Mouse (Mus musculus) MEL (cell line): ENCODE measurements around the gene Cdh13. TPM values are rescaled to one million over a fixed set of nuclear protein-coding genes. Genes with fewer than 3 reads are reported as not detected.

ENCODE experiments used
- DNase-seq: peaks from one replicate; pipeline ENCODE4 v3.0.0; 2011; ENCODE audit warnings: low read depth, low spot score
- H3K27ac ChIP-seq: 2 replicates; pipeline ENCODE4 v1.5.1; 2012; ENCODE audit warnings: low read depth, mild to moderate bottlenecking, control low read depth, low read length, moderate library complexity; ENCODE audit not compliant: control insufficient read depth
- H3K27me3 ChIP-seq, 2 experiments: fragments of 150-350 bp in 1 of 2; sonication (generic) in 1 of 2; 2 replicates each; pipeline ENCODE4 v1.6.1; 2012; ENCODE audit warnings: low read length in 2 of 2, mild to moderate bottlenecking in 2 of 2, improper control_type of control experiment in 1 of 2, moderate library complexity in 1 of 2; ENCODE audit not compliant: insufficient read depth in 2 of 2, control insufficient read depth in 1 of 2
- H3K36me3 ChIP-seq, 2 experiments: 2 replicates each; pipeline ENCODE4 v1.6.1; 2012 to 2014; ENCODE audit warnings: low read length in 2 of 2, improper control_type of control experiment in 1 of 2, inconsistent platforms in 1 of 2, mild to moderate bottlenecking in 1 of 2; ENCODE audit not compliant: insufficient read depth in 2 of 2, control insufficient read depth in 1 of 2
- H3K4me1 ChIP-seq, 2 experiments: fragments of 150-350 bp in 1 of 2; sonication (generic) in 1 of 2; 2 replicates each; pipeline ENCODE4 v1.6.1; 2012; ENCODE audit warnings: low read length in 2 of 2, improper control_type of control experiment in 1 of 2, mild to moderate bottlenecking in 1 of 2; ENCODE audit not compliant: insufficient read depth in 2 of 2, control insufficient read depth in 1 of 2
- H3K4me3 ChIP-seq, 2 experiments: fragments of 150-350 bp in 1 of 2; sonication (generic) in 1 of 2; 2 replicates each; pipeline ENCODE4 v1.5.1; 2012; ENCODE audit warnings: low read depth in 2 of 2, low read length in 2 of 2, mild to moderate bottlenecking in 2 of 2, moderate library complexity in 2 of 2, control low read depth in 1 of 2, improper control_type of control experiment in 1 of 2; ENCODE audit not compliant: control insufficient read depth in 1 of 2, insufficient read depth in 1 of 2
- H3K79me2 ChIP-seq: 2 replicates; pipeline ENCODE4 v1.6.1; 2012; ENCODE audit warnings: mild to moderate bottlenecking, low read length, moderate library complexity; ENCODE audit not compliant: control insufficient read depth, poor library complexity, insufficient read depth
- H3K9ac ChIP-seq: 2 replicates; pipeline ENCODE4 v1.6.1; 2012; ENCODE audit warnings: low read depth, mild to moderate bottlenecking, control low read depth, low read length, moderate library complexity; ENCODE audit not compliant: control insufficient read depth, poor library complexity, severe bottlenecking
- H3K9me3 ChIP-seq: fragments of 150-350 bp; sonication (generic); replicated peaks from 2 replicates; pipeline ENCODE4 v1.6.1; 2012; ENCODE audit warnings: mild to moderate bottlenecking, low read length, improper control_type of control experiment, moderate library complexity; ENCODE audit not compliant: insufficient read depth
- BHLHE40 ChIP-seq: IDR thresholded peaks from 2 replicates; pipeline ENCODE4 v1.6.1; 2012; ENCODE audit warnings: low read depth, mild to moderate bottlenecking, inconsistent platforms, low read length, improper control_type of control experiment, borderline replicate concordance
- CHD2 ChIP-seq: IDR thresholded peaks from 2 replicates; pipeline ENCODE4 v1.6.1; 2011; ENCODE audit warnings: low read length, improper control_type of control experiment
- CTCF ChIP-seq, 3 experiments: IDR thresholded peaks in 2 of 3; conservative IDR thresholded peaks in 1 of 3; 2 replicates each; pipeline ENCODE4 v1.5.1; 2011 to 2012; ENCODE audit warnings: low read length in 3 of 3, low read depth in 2 of 3, mild to moderate bottlenecking in 2 of 3, improper control_type of control experiment in 1 of 3, inconsistent platforms in 1 of 3, mixed read lengths in 1 of 3, moderate library complexity in 1 of 3; ENCODE audit not compliant: control insufficient read depth in 1 of 3, insufficient read depth in 1 of 3, poor library complexity in 1 of 3, severe bottlenecking in 1 of 3
- ELF1 ChIP-seq: IDR thresholded peaks from 2 replicates; pipeline ENCODE4 v1.6.1; 2014; ENCODE audit warnings: low read depth, mild to moderate bottlenecking, inconsistent platforms, low read length, improper control_type of control experiment, moderate library complexity
- ETS1 ChIP-seq: IDR thresholded peaks from 2 replicates; pipeline ENCODE4 v1.6.1; 2012; ENCODE audit warnings: low read depth, mild to moderate bottlenecking, inconsistent platforms, low read length, improper control_type of control experiment, moderate library complexity
- GATA1 ChIP-seq: IDR thresholded peaks from 2 replicates; pipeline ENCODE4 v1.6.1; 2011; ENCODE audit warnings: low read depth, low read length, improper control_type of control experiment
- HCFC1 ChIP-seq: IDR thresholded peaks from 2 replicates; pipeline ENCODE4 v1.6.1; 2012; ENCODE audit warnings: low read depth, mild to moderate bottlenecking, inconsistent platforms, low read length, improper control_type of control experiment, moderate library complexity
- KAT2A ChIP-seq: conservative IDR thresholded peaks from 2 replicates; pipeline ENCODE4 v1.6.1; 2012; ENCODE audit warnings: low read depth, low read length, improper control_type of control experiment, inconsistent platforms
- MAX ChIP-seq: IDR thresholded peaks from 2 replicates; pipeline ENCODE4 v1.6.1; 2011; ENCODE audit warnings: low read length, improper control_type of control experiment
- MAZ ChIP-seq: IDR thresholded peaks from 2 replicates; pipeline ENCODE4 v1.6.1; 2012; ENCODE audit warnings: low read depth, mild to moderate bottlenecking, inconsistent platforms, low read length, improper control_type of control experiment
- MEF2A ChIP-seq: IDR thresholded peaks from 2 replicates; pipeline ENCODE4 v1.6.1; 2014; ENCODE audit warnings: low read depth, mild to moderate bottlenecking, inconsistent platforms, low read length, improper control_type of control experiment; ENCODE audit not compliant: poor library complexity, insufficient replicate concordance, severe bottlenecking; ENCODE audit errors: extremely low read depth
- MYB ChIP-seq: IDR thresholded peaks from 2 replicates; pipeline ENCODE4 v1.6.1; 2011; ENCODE audit warnings: mild to moderate bottlenecking, low read depth, low read length, improper control_type of control experiment
- MYC ChIP-seq: IDR thresholded peaks from 2 replicates; pipeline ENCODE4 v1.6.1; 2011; ENCODE audit warnings: low read depth, mild to moderate bottlenecking, low read length, improper control_type of control experiment, moderate library complexity
- NELFE ChIP-seq: IDR thresholded peaks from 2 replicates; pipeline ENCODE4 v1.6.1; 2011; ENCODE audit warnings: low read depth, low read length, improper control_type of control experiment
- POLR2A ChIP-seq, 2 experiments: IDR thresholded peaks; 2 replicates each; pipeline ENCODE4 v1.6.1; 2011 to 2012; ENCODE audit warnings: low read length in 2 of 2, mild to moderate bottlenecking in 2 of 2, control low read depth in 1 of 2, improper control_type of control experiment in 1 of 2, low read depth in 1 of 2, moderate library complexity in 1 of 2; ENCODE audit not compliant: control insufficient read depth in 1 of 2, insufficient read depth in 1 of 2, poor library complexity in 1 of 2
- POLR2AphosphoS2 ChIP-seq: IDR thresholded peaks from 2 replicates; pipeline ENCODE4 v1.6.1; 2011; ENCODE audit warnings: low read length, improper control_type of control experiment
- POLR2AphosphoS5 ChIP-seq: IDR thresholded peaks from 2 replicates; pipeline ENCODE4 v1.6.1; 2012; ENCODE audit warnings: low read depth, borderline replicate concordance, mild to moderate bottlenecking, inconsistent platforms, low read length, moderate library complexity, mixed read lengths
- RCOR1 ChIP-seq: IDR thresholded peaks from 2 replicates; pipeline ENCODE4 v1.6.1; 2012; ENCODE audit warnings: low read depth, mild to moderate bottlenecking, inconsistent platforms, low read length, improper control_type of control experiment
- SMC3 ChIP-seq: IDR thresholded peaks from 2 replicates; pipeline ENCODE4 v1.6.1; 2011; ENCODE audit warnings: low read depth, low read length, improper control_type of control experiment
- TBP ChIP-seq: IDR thresholded peaks from 2 replicates; pipeline ENCODE4 v1.8.0; 2011; ENCODE audit warnings: low read depth, low read length, improper control_type of control experiment
- TCF12 ChIP-seq: IDR thresholded peaks from 2 replicates; pipeline ENCODE4 v1.6.1; 2014; ENCODE audit warnings: low read depth, mild to moderate bottlenecking, inconsistent platforms, low read length, improper control_type of control experiment, moderate library complexity
- USF2 ChIP-seq, 2 experiments: IDR thresholded peaks; 2 replicates each; pipeline ENCODE4 v1.6.1; 2011 to 2012; ENCODE audit warnings: improper control_type of control experiment in 2 of 2, low read length in 2 of 2, borderline replicate concordance in 1 of 2, inconsistent platforms in 1 of 2, low read depth in 1 of 2, mild to moderate bottlenecking in 1 of 2; ENCODE audit not compliant: insufficient read depth in 1 of 2
- ZC3H11A ChIP-seq: IDR thresholded peaks from 2 replicates; pipeline ENCODE4 v1.6.1; 2012; ENCODE audit warnings: low read depth, mild to moderate bottlenecking, inconsistent platforms, low read length, improper control_type of control experiment
- ZMIZ1 ChIP-seq: IDR thresholded peaks from 2 replicates; pipeline ENCODE4 v1.6.1; 2012; ENCODE audit warnings: low read depth, mild to moderate bottlenecking, inconsistent platforms, low read length, improper control_type of control experiment, moderate library complexity
- ZNF384 ChIP-seq: IDR thresholded peaks from 2 replicates; pipeline ENCODE4 v1.6.1; 2012; ENCODE audit warnings: low read depth, mild to moderate bottlenecking, inconsistent platforms, low read length, improper control_type of control experiment
- polyA plus RNA-seq, 2 experiments: library from polyadenylated mRNA; stranded (reverse) in 1 of 2; unstranded in 1 of 2; fragments of >175 nt in 1 of 2; fragments of >200 nt in 1 of 2; gene quantifications; 2 replicates each; pipeline versions ENCODE4 v1.2.1 to v1.2.4; 2012; ENCODE audit warnings: low replicate concordance in 2 of 2, low read depth in 1 of 2; ENCODE audit not compliant: insufficient read length in 2 of 2, insufficient read depth in 1 of 2, missing spikeins in 1 of 2
- total RNA-seq: library from RNA; depleted of rRNA; stranded (reverse); fragments of 300-350 nt; gene quantifications from 2 replicates; pipeline ENCODE4 v1.2.3, GENCODE M21; 2012

Cdh13 gene
- total and polyA plus RNA-seq, 3 experiments = not detected

DNA sequence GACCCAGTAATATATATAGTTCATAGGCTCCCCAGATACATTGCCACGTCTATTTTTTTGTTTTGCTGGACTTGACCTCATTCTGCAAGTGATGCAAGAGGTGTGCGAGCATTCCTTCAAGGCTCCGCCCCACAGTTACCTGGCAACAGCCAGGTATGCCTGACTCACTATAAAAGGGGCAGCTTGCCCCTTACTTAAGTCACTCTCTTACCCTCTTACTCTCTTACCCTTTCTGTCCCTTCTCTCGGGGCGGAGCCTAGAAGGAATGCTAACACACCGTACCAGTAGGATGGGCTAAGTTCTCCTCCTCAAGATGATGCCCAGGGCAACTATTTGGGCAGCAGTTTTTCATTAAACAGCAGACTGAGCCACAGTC, 30.6 kb downstream of the Cdh13 start:
- H3K4me1 ChIP-seq = no peaks in the 10 kb centered on the region
- no peaks in the 10 kb centered on the region for H3K27me3 ChIP-seq
- H3K9ac ChIP-seq = no peak overlapping the region
- no peaks in the 10 kb centered on the region for H3K36me3 ChIP-seq
- H3K27ac ChIP-seq = no peak overlapping the region
- H3K4me3 ChIP-seq = no peak overlapping the region
- no peaks in the 10 kb centered on the region for H3K79me2 ChIP-seq
- no peak for TF ChIP-seq CHD2
- no peak for TF ChIP-seq CTCF (IDR thresholded peaks at IDR 0.05 in 2 of 3, conservative IDR thresholded peaks at IDR 0.05 in 1 of 3; ENCODE audit: control insufficient read depth in 1 of 3, insufficient read depth in 1 of 3, low read depth in 2 of 3, low read length in 3 of 3, poor library complexity in 1 of 3, severe bottlenecking in 1 of 3)
- no peak for TF ChIP-seq MYB
- no peak for TF ChIP-seq MYC
- TF ChIP-seq ZNF384 = no peak
- TF ChIP-seq ZMIZ1 = no peak
- no peak for TF ChIP-seq POLR2AphosphoS5
- no peak for TF ChIP-seq TBP
- no peak for TF ChIP-seq MAZ
- no peak for TF ChIP-seq RCOR1
- no peak for TF ChIP-seq ZC3H11A
- TF ChIP-seq ETS1 = no peak
- TF ChIP-seq POLR2A (IDR thresholded peaks at IDR 0.05; ENCODE audit: control insufficient read depth in 1 of 2, insufficient read depth in 1 of 2, low read depth in 1 of 2, low read length in 2 of 2, poor library complexity in 1 of 2) = no peak
- no peak for TF ChIP-seq SMC3
- TF ChIP-seq POLR2AphosphoS2 = no peak
- no peak for TF ChIP-seq GATA1
- no peak for TF ChIP-seq MAX
- TF ChIP-seq ELF1 = no peak
- no peak for TF ChIP-seq HCFC1
- DNase-seq = no peak
- no peaks in the 10 kb centered on the region for H3K9me3 ChIP-seq

DNA sequence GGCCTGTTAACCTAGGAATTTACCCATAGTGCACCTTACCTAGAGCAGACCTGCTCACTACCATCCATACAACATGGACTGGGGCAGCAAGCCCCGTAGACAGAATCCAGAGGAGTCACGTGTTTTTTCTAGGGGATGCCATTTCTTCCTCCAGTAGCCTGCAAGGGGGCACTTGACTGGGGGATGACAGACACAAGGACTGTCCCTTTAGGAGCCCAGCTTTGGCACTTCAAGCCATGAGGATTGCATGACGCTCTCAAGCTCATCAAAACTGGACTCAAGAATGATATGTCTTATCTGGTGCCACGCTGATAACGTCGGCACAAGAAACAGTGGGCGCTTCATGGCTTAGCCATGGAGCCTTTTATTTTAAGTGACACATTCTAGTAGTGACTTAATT, 31.4 kb downstream of the Cdh13 start:
- no peak for DNase-seq
- no peak for TF ChIP-seq MYC
- no peak for TF ChIP-seq POLR2A (IDR thresholded peaks at IDR 0.05; ENCODE audit: control insufficient read depth in 1 of 2, insufficient read depth in 1 of 2, low read depth in 1 of 2, low read length in 2 of 2, poor library complexity in 1 of 2)
- no peak for TF ChIP-seq USF2 (IDR thresholded peaks at IDR 0.05; ENCODE audit: borderline replicate concordance in 1 of 2, insufficient read depth in 1 of 2, low read depth in 1 of 2, low read length in 2 of 2)
- TF ChIP-seq TCF12 = no peak
- TF ChIP-seq BHLHE40 = no peak
- TF ChIP-seq MEF2A = no peak
- no peak for TF ChIP-seq NELFE
- no peak for TF ChIP-seq ZC3H11A
- no peak for TF ChIP-seq CHD2
- TF ChIP-seq KAT2A = no peak
- no peak for TF ChIP-seq HCFC1
- Histone ChIP-seq H3K9ac (no peak overlapping the region), H3K9me3 (no peaks in the 10 kb centered on the region), H3K27me3 (no peaks in the 10 kb centered on the region), H3K36me3 (no peaks in the 10 kb centered on the region), H3K4me3 (no peak overlapping the region), H3K79me2 (no peaks in the 10 kb centered on the region), H3K27ac (no peak overlapping the region), H3K4me1 (no peaks in the 10 kb centered on the region)
